Mouse (Mus musculus) urinary bladder, postnatal 10 days (tissue): ENCODE measurements around the gene 3110040N11Rik.
"Not testable (repeated sequence)": the region's sequence is repeated elsewhere in the genome, so short reads cannot be mapped to it uniquely, and the experiment has no call there.

Experiments
- DNase-seq: peaks from one replicate; pipeline ENCODE4 v3.0.0; 2022; ENCODE audit warnings: low spot score

Gene 3110040N11Rik

DNA sequence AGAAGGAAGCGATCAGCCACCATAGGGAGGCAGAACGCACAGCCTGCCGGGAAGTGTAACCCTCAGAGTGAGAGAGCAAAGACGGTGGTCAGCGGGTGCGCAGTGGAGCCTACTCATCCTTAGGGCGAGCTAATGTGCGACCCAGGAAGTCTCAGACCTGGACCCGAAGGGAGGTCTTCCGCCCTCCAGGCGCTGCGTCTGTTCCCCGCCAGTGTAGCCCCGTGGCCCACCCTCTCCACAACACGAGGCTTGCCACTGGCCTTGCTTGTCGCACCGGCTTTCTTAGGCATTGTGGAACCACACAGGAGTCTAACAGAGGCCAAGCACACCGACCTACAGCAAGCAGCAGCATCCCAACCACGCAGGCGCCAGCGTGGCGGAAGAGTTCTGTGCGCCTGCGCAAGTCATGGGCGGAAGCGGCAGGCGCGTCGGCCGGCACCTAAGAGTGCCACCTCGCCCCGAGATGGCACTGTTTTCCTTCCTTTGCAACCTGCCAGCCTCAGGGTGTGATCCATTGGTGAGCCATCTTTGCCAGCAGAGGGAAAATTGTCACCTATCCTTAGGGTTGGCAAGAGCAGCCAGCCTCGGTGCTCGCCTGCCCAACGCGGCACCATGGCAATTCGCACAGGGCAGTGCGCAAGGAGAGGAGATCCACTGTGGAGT, at the start of gene 3110040N11Rik:
Gene 3110040N11Rik, minus strand, starts transcription at position 384 of the 663 bp plus-strand sequence.
- DNase-seq: peak; percentile 28

DNA sequence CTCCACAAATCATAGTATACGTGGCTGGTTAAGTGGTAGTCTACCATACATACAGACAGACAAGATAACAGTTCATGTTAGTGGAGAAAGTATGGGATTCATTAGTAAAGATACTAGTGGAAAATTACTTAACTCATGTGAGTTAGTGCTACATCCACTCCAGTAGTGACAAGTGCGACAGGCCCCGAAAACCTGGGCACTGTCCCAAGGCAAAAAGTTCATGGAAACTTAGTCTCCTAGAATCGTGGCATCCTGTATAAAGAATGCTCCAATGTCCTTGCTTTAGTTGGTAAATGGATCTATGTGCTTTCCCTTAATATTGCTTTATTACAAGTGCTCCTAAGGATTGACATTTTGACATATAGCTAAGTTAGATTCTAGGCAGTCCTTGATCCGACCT, 48.5 kb upstream of the 3110040N11Rik start:
- DNase-seq: not testable (repeated sequence)

DNA sequence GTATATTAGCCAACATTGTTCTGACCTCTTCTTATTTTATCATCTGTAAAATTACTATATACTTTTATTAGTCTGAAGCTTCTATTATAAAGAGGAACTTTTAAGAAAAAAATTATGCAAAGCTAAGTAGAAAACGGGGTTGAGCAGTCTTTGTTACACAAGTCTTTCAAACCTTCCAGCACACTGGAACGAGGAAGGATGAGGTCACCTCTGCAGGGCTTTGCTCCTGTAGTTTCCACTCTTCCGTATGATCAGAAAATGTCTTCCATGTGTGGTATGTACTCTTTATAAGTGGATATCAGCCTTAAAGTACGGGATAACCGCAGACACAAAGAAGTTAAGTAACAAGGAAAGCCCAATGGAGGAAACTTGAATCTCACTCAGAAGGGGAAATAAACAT, 46.2 kb upstream of the 3110040N11Rik start:
- DNase-seq: no peak

DNA sequence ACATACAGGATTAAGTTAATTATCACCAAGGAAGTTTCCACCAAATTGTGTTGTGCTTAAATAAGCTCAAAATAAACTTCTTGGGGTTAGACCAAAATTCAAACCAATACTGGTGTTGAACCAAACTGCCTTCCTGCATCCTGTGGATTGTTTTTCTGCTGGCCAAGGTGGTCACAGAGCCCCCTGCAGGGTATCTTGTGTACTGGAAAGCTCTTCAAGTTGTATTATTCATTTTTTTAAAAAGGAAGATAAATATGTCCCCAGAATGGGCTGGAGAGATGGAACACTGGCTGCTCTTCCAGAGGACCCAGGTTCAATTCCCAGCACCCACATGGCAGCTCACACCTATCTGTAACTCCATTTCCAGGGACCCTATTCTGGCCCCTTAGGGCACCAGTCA, 45.6 kb upstream of the 3110040N11Rik start:
- no peak for DNase-seq

DNA sequence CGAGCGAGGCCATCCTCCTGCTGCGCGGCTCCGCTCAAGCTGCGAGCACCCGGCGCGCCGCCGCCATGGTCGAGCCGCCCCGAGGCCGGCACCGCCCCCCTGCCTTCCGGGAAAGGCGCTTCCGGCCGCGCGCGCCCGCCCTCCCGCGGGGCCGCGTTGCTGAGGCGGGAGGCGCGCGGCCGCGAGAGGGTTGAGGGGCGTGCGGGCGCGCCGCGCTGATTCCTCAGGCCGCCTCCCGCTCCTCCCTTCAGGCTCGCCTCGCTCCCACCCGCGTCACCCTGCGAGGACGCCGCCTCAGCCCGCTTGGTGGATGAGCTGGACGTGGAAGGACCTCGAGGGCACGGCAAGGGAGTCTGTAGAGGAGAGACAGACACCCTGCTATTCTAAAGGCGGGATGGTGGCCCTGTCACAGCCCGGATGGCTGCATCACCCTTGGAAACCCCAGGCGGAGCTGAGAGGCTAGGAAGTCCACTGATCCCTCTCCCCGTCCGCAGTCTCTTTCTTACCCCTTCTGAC, 40.2 kb upstream of the 3110040N11Rik start, which contains the start of gene Btbd1:
Gene Btbd1, minus strand, starts transcription at position 53 of the 516 bp plus-strand sequence.
- peak; percentile 29 for DNase-seq

DNA sequence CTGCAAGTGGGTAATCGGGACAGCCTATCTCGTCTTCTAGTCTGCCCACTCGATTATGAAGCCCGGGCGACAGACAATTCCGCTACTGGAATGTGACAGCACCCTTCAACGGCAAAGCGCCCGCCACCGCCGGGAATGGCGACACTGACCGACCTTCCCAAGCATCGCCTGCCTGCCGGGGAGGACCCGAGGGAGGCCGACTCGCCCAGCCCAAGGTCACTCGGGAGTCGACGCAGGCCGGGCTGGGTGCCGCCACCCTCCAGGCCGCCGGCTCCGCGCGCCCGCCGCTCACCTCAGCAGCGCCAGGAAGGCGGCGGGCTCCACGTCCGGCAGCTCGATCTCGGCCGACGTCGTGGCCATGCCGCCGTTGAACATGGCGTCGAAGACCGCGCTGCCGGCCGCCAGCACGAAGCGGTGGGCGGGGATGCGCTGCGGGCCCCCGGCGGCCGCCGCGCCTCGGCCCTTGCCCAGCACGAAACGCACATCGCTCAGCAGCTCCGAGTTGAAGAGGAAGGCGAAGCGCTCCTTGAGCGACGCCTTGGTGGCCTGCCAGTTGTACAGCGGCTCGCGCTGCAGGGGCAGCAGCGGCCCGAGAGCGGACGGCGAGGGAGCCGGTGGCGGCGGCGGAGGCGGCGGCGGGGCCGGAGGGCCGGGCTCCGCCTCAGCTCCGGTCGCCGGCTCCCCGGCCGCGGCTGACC, 39.6 kb upstream of the 3110040N11Rik start:
- DNase-seq: peak; percentile 21

DNA sequence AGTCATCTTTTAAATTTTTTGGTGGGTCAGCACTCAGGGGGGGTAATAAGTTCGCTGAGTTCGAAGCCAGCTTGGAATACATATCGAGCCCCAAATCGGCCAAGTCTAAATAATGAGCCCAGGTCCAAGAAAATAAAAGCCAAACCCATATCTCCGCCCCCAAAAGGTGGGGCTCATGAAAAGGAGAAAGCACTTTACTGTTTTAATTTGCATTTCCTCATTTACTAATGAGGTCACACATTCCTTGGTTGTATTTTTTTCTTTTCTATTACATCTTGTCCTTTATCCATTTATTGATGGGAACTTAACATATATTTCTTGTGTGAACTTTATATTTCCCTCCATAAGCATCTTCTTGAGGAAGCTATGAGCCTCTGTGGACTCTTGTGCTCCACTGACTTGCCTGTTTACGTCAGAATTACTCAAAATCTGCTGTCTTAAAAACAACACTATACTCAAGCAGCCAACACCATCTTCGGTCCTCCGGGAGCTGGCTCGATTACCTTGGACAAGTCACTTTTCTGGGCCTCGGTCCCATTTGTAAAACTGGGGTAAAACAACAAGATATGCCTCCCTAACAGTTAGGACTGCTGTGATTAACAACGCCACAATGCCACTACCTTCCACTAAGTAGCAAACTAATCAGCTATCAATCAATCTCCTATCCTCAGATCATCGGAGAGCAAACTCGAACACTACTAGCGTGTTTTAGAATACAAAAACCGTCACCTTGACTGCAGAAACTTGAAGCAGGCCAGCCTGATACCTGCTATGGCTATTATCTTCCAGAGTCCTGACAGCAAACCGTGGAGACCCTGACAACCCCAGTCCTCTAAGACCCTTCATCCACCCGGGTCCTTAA, 38.8 kb upstream of the 3110040N11Rik start:
- DNase-seq: no peak

DNA sequence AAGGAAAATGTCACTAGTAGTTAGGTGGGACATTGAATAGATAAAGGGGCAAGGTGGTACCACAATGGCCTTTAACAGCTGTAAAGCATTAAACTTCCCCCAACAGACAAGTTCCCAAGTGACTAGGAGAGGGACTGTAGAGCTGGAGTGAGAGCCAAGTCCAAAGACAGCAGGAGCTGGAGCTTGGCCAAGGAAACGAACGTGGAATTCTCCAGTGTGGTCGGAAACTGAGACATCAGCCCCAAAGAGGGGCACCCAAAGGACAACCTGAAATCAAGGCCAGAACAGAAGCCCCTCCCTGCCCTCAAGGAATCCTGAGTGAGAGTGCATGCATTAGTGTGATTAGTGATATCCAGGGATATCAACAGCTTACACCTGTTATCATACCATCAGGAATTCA, 36.1 kb upstream of the 3110040N11Rik start:
- no peak for DNase-seq

DNA sequence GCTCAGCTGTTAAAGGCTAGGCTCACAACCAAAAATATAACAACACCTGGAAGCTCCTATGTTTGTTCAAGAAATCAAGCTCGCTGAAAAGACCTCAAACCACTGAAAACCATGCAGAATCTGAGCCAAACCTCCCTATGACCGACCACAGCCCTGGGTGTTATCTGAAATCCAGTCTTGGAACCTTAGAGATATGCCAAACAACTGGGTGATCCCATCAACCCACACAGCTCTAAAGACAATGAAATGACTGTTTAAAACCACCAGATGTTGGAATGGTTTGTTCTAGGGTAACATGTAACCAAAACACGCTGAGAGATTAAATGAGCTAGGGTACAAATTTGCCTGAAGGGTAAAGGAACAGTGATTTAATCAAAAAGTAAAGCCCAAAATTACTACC, 35.6 kb upstream of the 3110040N11Rik start:
- DNase-seq: no peak

DNA sequence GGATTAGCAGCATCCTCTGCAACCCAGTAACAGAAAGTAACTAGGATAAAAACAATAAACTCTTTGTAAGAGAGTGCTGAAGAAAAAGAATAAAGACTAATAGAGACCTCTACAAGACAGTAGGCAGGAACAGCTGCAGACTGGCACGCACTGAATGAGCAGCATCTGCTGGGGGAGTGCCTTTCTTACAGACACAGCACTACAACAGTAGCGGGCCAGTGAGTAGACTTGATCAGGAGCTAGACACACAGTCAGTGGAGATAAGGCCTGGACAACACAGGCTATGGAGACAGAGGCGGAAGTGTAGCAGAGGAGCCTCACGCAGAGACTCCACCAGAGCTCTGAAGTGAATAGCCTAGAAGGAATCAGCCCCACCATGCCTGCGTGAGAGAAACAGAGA, 16.8 kb upstream of the 3110040N11Rik start:
- no peak for DNase-seq

DNA sequence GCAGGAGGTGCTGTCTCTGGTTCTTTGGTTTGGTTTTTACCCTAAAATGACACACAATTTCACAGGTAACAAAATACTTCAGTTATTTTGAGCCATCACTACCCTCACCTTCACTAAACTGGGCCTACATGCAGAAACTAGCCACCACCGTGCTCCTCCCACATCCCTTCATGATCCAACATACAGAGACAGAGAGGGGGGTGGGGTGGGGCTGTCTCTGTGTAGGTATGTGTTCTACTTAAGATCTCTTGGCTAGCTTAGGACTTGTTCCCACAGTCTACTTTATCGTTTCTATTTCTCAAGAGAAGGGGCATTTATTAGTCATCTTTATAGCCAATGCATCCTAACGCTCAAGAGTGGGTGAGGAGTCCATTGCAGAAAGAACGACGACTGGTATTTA, 742 bp downstream of the 3110040N11Rik start:
- DNase-seq: no peak

DNA sequence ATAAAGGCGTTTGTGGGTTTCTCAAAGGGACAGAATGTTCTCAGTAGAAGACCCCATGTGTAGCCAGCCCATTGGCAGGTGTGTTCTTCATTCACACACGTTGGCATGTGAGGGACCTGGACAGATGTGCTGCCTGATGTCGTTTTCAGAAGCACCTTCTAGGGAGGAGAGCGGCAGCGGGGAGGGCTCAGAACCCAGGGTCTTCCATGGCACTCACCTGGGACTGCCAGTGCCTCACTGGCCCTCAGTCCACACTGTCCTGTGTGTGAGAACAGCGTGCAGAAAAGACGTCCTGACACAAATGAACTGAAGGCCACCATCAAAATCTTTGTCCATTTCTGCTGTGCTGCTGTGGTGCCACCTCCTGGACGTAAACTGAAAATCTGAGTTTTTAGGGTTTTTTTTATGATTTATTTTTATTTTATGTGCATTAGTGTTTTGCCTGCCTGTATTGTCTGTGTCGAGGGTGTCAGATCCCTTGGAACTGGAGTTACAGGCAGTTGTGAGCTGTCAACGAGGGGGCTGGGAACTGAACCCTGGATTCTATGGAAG, 11.5 kb downstream of the 3110040N11Rik start:
- DNase-seq: no peak

DNA sequence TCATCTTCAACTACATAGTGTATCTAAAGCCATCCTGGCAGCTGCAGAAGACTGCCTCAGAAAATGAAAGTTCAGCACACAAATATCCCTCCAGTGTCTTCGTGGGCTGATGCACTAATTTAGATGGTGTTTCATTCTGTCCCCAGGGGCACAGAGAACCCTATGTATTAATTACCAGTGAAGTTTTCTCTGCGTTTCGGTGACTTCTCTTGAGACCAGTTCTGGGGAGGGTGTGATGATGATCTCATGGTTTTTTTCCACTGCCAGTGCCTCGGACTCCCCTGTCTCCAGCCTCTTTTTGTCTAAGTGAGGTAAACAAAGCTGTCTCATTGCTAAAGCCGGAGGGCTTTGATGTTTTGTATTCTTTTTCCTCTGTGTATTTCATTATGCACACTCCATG, 14.0 kb downstream of the 3110040N11Rik start:
- DNase-seq: no peak

DNA sequence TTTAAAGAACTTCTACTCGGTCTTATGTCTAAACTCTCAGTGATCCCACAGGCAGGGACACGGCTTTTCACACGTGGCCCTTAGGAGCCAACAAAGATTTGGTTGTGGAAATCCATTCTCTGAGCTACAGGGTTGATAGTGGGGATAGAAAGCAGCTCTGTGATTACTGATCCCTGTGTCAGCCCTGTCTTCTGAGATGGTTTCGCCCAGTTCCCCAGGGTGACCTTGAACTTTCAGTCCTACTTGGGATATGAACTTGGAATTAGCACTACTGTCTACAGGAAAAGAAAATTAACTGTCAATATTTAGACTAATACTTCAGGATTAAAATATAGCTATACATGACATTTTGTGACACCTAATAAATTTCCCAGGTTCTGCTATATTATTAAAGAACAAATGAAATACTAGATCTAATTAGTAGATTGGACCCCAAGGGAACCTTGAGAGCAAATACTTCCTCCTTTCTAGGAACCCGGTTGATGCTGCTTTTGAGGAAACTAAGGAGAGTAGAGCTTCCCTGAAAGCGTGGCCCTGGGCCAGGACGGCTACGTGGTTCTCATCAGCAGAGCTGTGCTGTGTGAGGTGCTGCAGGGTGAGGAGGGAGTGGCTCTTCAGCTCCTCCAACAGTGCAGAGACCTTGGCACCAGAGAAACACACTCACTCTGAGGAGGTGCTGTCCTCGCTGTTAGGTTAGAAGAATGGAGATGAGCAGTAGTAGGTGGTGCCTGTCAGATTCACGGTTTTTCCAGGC, 16.3 kb downstream of the 3110040N11Rik start:
- no peak for DNase-seq

DNA sequence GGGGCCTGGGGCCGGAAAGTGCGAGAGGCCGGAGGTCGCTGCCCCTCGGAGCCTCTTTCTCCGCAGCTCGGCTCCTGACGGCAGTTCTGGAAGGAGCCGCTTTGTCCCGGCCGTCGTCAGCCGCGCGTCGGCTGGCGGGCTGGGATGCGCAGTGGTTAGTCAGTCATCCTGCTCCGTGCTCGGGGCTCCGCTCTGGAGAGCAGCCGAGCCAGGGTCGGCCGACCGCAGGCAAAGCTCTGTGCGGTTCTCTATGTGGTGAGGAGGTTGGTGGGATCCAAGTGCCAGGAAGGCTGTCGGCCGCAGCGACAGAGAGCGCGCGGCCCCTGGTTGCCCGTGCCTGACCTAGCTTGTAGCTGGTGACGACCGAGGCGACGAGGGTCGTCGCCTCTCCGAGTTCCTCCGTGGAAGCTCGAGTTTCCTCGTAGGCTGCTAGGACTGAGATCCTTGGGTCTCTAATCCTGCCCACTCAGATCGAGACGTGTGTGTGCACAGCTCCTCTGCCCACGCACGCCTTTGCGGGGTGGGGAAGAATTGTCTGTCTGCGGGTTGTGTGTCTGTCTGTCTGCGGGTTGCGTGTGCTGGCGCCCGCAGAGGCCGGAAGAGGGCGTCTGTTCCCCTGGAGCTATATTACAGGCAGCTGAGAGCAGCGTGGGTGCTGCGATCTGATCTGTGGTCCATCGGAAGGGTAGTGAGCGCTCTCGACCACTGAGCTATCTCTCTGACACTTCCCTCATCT, 26.0 kb downstream of the 3110040N11Rik start:
- no peak for DNase-seq

DNA sequence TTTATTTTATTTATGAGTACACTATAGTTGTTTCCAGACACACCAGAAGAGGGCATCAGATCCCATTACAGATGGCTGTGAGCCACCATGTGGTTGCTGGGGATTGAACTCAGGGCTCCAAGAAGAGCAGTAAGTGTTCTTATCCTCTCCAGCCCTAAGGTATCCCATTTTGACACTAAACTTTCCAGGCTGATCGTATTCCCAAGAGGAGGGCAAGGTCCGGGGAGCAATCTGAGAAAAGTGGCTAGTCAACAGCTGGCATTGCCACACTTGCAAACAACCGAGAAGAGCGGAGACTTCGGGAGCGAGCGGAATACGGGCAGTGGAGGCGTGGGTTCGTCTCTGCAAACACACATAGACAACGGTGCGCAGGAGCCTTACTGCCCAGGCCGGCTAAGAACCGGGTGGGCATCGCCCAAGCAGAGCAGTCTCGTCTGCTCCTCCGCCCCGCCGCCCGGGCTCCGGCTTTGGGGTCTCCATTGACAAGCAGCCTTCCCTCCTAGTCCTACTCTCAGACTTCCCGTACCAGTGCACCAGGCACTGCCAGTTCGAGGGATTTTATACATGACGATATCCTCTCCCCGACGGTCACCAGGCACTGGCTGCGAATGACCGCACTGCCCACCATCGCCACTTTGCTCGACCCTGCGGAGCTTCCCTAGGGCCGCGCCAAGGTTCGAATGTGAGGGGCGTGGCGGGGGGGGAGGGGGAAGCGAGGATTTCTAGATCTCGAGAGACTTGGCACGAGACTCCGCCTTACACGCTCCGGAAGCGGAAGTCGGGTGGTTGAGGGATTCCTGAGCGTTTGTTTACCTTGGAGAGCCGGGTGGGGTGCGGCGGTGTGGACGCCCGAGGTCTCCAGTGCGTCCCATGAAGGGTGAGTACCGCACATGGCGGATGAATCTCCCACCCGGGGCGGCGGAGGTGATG, 26.8 kb downstream of the 3110040N11Rik start, which contains the start of gene Ramac:
Gene Ramac, plus strand, starts transcription at position 746 of the 930 bp plus-strand sequence.
- DNase-seq: peak; percentile 52

DNA sequence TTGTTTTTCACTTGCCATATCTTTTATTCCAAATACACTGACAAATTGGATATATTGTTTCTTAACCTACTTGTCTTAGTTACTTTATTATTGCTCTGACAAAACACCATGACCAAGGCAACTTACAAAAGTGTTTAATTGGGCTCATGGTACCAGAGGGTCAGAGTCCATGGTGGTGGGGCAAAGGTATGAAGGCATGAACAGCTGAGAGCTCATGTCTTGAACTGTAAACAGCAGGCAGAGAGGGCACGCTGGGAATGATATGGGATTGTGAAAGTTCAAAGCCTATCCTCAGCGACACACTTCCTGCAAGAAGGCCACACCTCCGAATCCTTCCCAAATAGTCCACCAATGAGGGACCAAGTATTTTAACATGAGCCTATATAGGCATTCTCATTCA, 41.3 kb downstream of the 3110040N11Rik start:
- DNase-seq: no peak

DNA sequence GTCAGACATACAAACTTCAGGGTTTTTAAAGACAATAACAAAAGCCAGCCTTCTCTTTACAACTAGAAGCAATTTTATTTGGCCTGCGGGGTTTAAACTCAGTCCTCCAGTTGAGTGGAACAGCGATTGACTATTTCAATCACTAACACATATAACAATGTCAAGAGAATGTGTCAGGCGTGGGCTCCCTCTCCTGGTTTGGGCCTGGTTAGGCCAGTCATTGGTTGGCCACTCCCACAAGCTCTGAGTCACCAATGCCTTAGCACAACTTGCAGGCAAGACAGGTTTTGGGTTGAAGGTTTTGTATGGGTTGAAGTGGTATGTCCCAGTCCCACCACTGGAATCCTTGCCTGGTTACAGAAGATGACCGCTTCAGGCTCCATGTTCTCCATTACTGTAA, 45.1 kb downstream of the 3110040N11Rik start:
- DNase-seq: no peak

DNA sequence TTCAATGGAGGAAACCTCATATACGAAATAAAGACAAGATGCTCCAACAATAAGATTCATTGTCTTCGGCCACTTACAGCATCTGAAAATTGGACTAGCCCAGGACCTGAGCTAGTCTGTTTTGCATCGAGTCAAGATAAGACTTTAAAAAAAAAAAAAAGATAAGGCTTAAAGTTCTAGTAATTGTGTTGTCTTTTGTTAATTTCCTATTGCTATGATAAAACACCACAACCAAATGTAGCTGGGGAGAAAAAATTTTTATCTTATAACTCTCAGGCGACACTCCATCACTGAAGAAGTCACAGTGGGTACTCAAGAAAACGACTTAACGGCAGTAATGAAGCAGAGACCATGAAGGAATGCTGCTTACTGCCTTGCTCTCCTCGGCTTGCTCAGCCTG, 49.3 kb downstream of the 3110040N11Rik start:
- no peak for DNase-seq
